Mouse (Mus musculus) mouse embryonic stem cell (cell line): Measurements from ENCODE around the gene Prl8a9.

Experiments used
- in situ Hi-C, 2 experiments: fragments of 300-500 bp; cut with MboI; formaldehyde crosslinking; loops; 1 replicate in 1 of 2; 3 replicates in 1 of 2; pipeline ENCODE4 v1.14.3; 2019 to 2020; ENCODE audit warnings: low sequenced_read_pairs in 2 of 2, low pct_unique_long_range_greater_than_20kb in 1 of 2, mixed read lengths in 1 of 2; ENCODE audit not compliant: unreplicated experiment in 1 of 2

Prl8a9 gene

DNA sequence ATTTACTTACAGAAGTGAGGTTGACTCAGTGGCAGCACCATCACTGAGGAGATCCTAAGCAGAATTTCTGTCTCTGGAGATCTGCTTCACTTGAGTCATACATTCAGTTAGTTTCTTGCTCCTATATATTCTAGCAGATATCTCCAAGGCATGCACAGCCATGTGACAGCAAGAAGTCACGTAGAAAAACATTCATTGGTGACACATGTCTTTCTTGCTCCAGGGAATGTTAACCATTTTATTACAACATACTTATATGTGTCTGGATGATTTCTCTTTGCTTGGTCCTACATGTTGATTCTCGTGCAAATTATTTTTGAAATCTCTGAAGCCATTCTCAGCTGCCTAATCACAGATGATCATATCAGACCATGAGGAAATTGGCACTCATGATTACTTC lies at the start of gene Prl8a9:
Gene Prl8a9, minus strand, starts transcription at position 101 of the 400 bp plus-strand sequence.
- in situ Hi-C loops, result no loop called here

DNA sequence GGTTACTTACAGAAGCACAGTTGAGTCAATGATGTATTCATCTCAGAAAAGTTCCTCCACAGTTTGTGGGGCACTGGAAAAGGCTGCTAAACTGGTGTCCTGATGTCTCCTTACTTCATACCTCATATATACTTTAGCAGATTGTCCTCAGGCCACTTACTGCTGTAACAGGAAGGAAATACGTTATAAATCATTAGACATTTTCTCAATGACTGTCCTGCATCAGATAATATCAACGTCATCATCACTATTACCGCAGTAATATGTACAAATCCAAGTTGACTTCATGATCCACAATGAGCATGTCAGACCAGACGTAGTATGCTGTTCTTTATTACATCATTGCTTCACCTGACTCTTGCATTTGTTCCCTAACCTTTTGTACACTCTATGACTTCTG lies 46.1 kb upstream of the Prl8a9 start, which contains the start of gene Prl7b1:
Gene Prl7b1, minus strand, starts transcription at position 101 of the 400 bp plus-strand sequence.
- in situ Hi-C loops, result no loop called here

DNA sequence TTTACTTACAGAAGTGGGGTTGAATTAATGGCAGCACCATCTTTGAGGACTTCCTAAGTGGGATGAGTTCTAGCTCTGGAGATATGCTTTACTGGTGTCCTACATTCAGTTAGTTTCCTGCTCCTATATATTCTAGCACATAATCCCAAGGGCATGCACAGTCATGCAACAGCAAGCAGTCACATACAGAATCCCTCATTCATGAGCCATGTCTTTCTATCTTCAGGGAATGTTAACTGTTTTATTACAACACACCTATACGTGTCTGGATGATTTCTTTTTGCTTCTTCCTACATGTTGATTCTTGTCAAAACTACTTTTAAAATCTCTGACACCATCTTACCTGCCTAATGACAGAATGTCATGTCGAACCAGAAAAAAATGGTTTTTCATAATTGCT lies 17.7 kb upstream of the Prl8a9 start, which contains the start of gene Prl8a1:
Gene Prl8a1, minus strand, starts transcription at position 101 of the 400 bp plus-strand sequence.
- in situ Hi-C loops, result no loop called here

DNA sequence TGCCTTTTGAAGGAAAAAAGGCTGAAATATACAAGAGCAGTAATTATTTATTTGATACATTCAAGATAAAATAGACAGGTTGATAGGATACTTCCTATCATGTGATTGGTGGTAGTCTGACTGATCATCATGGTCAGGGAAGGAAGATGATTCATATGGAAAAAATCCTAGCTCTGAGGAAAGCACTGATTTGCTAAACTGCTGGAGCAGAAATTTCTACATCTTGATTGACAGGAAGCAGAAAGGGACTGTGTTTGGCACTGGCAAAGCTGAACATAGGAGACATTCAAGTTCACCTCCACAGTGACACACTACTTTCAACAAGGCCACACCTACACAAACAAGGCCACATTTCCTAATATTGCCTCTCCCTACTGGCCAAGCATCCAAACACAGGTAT lies 11.1 kb downstream of the Prl8a9 start:
- in situ Hi-C loops, result no loop called here

DNA sequence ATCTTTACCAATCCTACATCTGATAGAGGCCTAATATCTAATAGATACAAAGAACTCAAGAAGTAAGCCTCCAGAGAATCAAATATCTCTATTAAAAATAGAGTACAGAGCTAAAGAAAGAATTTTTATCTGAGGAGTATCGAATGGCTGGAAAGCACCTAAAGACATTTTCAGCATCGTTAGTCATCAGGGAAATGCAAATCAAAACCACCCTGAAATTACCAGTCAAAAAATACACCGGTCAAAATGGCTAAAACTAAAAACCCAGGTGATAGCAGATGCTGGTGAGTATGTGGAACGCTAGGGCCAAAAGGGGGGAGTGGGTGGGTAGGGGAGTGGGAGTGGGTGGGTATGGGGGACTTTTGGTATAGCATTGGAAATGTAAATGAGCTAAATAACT lies 41.2 kb downstream of the Prl8a9 start:
- in situ Hi-C loops, result no loop called here

DNA sequence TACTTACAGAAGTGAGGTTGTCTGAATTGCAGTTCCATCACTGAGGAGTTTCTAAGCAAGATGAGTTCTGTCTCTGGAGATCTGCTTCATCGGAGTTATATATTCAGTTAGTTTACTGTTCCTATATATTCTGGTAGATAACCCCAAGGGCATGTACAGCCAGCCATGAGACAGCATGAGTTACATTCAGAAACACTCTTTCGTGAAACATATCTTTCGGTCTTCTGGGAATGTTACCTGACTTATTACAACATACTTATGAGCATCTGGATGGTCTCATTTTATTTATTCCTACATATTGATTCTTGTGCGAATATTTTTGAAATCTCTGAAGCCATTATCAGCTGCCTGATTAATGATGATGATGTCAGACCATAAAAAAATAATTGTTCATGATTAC lies 51.3 kb downstream of the Prl8a9 start, which contains the start of gene Prl8a8:
Gene Prl8a8, minus strand, starts transcription at position 101 of the 400 bp plus-strand sequence.
- in situ Hi-C loops, result no loop called here
